9 mouse cellular contexts compared by ENCODE assay signal in genomic region chr16:62562051-62562450, GRCm38 (mm10).
DNase-seq lines count a peak whose midpoint lies in the region; ATAC-seq and TF ChIP-seq lines count a peak whose summit lies in the region.
"Had no signal": no experiment of that assay in that cellular context is flagged by ENCODE, and none has a peak within 500 bp of the region (broad histone marks: within the 10 kb centered on the region; RNA-seq: fewer than 3 reads in every experiment).

No protein-coding gene starts in this region.

- peak; percentile 39 for TF ChIP-seq CTCF in kidney, adult 2 months (conservative IDR thresholded peaks at IDR 0.05; ENCODE audit: insufficient read depth, insufficient read length, low read depth, low read length)

- H3K27me3 ChIP-seq in kidney, adult 2 months (replicated peaks; ENCODE audit: control insufficient read depth, insufficient read depth, low read length), result no peaks in the 10 kb centered on the region
- no peaks in the 10 kb centered on the region for H3K27me3 ChIP-seq in limb, embryonic 11.5 days (ENCODE audit: control insufficient read depth, insufficient read depth, low read length)
- H3K27me3 ChIP-seq: liver, embryonic 15.5 days had no signal

- no peak overlapping the region for H3K4me3 ChIP-seq in kidney, adult 2 months (ENCODE audit: insufficient read depth, low read depth, low read length)
- H3K4me3 ChIP-seq in limb, embryonic 11.5 days (ENCODE audit: low read depth, low read length), result no peak overlapping the region
- H3K4me3 ChIP-seq: liver, embryonic 15.5 days had no signal

- no peak overlapping the region for H3K27ac ChIP-seq in kidney, adult 2 months (ENCODE audit: insufficient read depth, low read depth, low read length)
- H3K27ac ChIP-seq in limb, embryonic 11.5 days (replicated peaks; ENCODE audit: low read depth, low read length), result no peak overlapping the region
- H3K27ac ChIP-seq: liver, embryonic 15.5 days had no signal

- no peak for TF ChIP-seq POLR2A in kidney, adult 2 months (IDR thresholded peaks at IDR 0.05; ENCODE audit: low read depth, low read length)

- H3K36me3 ChIP-seq in kidney, adult 2 months (ENCODE audit: control insufficient read depth, insufficient read depth, low read length), result no peaks in the 10 kb centered on the region
- no peaks in the 10 kb centered on the region for H3K36me3 ChIP-seq in limb, embryonic 11.5 days (ENCODE audit: control insufficient read depth, insufficient read depth, low read length)
- H3K36me3 ChIP-seq: liver, embryonic 15.5 days had no signal

- ATAC-seq in limb, embryonic 11.5 days (ENCODE audit: insufficient number of reproducible peaks, low FRiP score, low TSS enrichment, low read depth), result peak; percentile 78; the same call in 1 of the 2 replicates

- H3K4me2 ChIP-seq in limb, embryonic 11.5 days (ENCODE audit: low read depth, severe bottlenecking), result no peak overlapping the region
- H3K4me2 ChIP-seq: liver, embryonic 15.5 days had no signal

- WGBS in kidney, adult 2 months, result 32% methylated on average over 4 of the region's 4 CpGs
- WGBS in limb, embryonic 11.5 days, result 35% methylated on average over 4 of the region's 4 CpGs

- H3K9ac ChIP-seq in limb, embryonic 11.5 days (ENCODE audit: low read length), result no peak overlapping the region
- H3K9ac ChIP-seq: liver, embryonic 15.5 days had no signal

- H3K9me3 ChIP-seq in limb, embryonic 11.5 days (ENCODE audit: control insufficient read depth, low read length), result no peaks in the 10 kb centered on the region
- H3K9me3 ChIP-seq: liver, embryonic 15.5 days had no signal

- DNase-seq in heart, postnatal 4 days, result peak; percentile 34
- DNase-seq in heart, adult 8-10 months (ENCODE audit: low spot score), result no peak
- DNase-seq in MEL-GATA-1-ER (ENCODE audit: extremely low read depth, low read depth), result peak; percentile 9
- peak; percentile 71 for DNase-seq in embryo, embryonic 10.5 days (ENCODE audit: low spot score)
- peak; percentile 31 for DNase-seq in kidney, adult 2 months
- peak; percentile 76 for DNase-seq in limb, embryonic 11.5 days (ENCODE audit: low spot score)
- DNase-seq in c-Kit-positive CD71-positive TER-119-positive erythroid progenitor cells, embryonic 14.5 days (ENCODE audit: low spot score), result no peak
- DNase-seq in thymus, postnatal 14 days, result no peak

- H3K4me1 ChIP-seq in kidney, adult 2 months (ENCODE audit: control insufficient read depth, insufficient read depth, low read length), result no peaks in the 10 kb centered on the region
- H3K4me1 ChIP-seq in limb, embryonic 11.5 days (ENCODE audit: control insufficient read depth, insufficient read depth, low read length), result no peaks in the 10 kb centered on the region
- H3K4me1 ChIP-seq: liver, embryonic 15.5 days had no signal

Comparison
In these comparisons a context has a peak if more than half of its experiments do, and no peak if none do; other contexts are left out.
1. DNase-seq: peak in heart, postnatal 4 days (single experiment), MEL-GATA-1-ER (single experiment), embryo, embryonic 10.5 days (single experiment), kidney, adult 2 months (single experiment) and limb, embryonic 11.5 days (single experiment); none in heart, adult 8-10 months (single experiment), c-Kit-positive CD71-positive TER-119-positive erythroid progenitor cells, embryonic 14.5 days (single experiment) and thymus, postnatal 14 days (single experiment).